Mouse (Mus musculus) spleen, postnatal 0 days (tissue): ENCODE results near the gene Odr4. TPM values are rescaled to one million over a fixed set of nuclear protein-coding genes. Genes with fewer than 3 reads are reported as not detected.

Experiments
- polyA plus RNA-seq: library from polyadenylated mRNA; unstranded; fragments of >200 nt; fragmentation: Nextera tagmentation; extraction: Ambion mirVana; gene quantifications from 2 replicates; pipeline ENCODE4 v1.2.1, GENCODE M21; 2015

Gene Odr4
- polyA plus RNA-seq, result 21.6 and 25.9 TPM in 2 replicates

DNA sequence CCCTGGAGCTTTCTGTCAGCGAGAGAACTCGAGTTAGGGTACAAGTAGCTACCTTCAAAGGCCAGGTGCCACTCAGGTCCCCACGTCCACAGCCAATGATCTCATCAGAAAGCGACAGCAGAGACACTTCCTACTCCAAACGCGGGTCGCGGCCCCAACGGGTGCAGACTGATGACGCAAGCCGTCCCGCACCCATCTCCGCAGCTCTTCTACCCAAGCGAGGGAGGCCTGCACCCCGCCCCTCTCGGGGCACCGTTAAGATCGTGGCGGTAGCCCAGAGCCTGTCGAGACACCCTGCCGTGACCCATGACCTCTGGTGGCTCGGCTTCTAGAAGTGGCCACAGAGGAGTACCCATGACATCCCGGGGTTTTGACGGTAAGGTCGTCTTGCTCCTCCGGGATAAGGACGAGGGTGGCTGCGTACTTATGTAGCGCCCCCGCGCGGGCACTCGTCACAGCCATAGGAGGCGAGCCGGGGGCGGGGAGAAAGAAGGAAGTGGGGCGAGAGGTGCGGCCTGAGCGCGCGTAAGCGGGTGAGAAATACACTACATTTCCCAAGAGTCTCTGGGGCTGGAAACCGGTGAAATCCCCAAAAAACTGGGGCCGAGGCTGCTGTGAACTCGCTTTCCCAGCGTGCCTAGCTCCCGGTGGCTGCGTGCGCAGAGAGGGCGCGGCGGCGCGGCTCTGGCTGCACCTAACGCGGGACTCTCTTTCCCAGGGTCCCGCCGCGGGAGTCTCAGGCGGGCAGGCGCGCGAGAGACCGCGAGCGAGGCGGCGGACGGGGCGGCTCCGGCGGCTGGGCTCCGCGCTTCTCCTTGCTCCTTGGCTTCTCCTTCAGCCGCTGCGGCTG is at the start of gene Odr4, which contains the start of gene Tpr:
Gene Odr4, minus strand, starts transcription at position 443 of the 850 bp plus-strand sequence.
Gene Tpr, plus strand, starts transcription at position 201 of the 850 bp plus-strand sequence.

DNA sequence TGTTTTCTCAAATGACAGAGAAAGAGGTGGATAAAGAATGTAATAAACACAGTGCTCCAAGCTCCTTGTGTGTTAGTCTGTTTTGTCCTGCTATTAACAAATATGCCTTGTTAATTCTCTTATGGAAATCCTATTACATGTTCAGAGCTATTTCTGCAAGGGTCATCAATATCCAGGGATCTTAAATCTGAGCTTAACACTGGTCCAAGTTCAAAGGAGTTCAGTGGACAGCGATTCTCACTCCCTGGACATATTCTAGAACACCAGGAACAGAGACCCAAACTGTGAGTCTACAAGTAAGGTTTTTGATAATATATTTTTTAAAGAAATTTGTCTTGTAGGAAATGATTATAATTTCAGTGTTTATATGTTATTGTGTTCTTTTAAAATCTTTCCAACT is 73.7 kb downstream of the Odr4 start, which contains the start of gene Pdc:
Gene Pdc, plus strand, starts transcription at position 213 of the 400 bp plus-strand sequence.

Other genes starting within 250 kb of the Odr4 start
- not detected in 2 replicates for gene Pdc, start 73.7 kb downstream of the Odr4 start, polyA plus RNA-seq
- gene Tpr, start 242 bp downstream of the Odr4 start, polyA plus RNA-seq, result 150 and 156 TPM in 2 replicates
- 0.61 and 0.75 TPM in 2 replicates for gene Prg4, start 73.1 kb upstream of the Odr4 start, polyA plus RNA-seq